Mouse (Mus musculus) thymus, adult 2 months (tissue): Measurements from ENCODE around the gene C2cd3.

Experiments
- CTCF ChIP-seq: fragments of 200-500 bp; IDR thresholded peaks from 2 replicates; pipeline ENCODE4 v1.5.1; 2012; ENCODE audit warnings: mild to moderate bottlenecking, control low read depth, low read length, moderate library complexity, borderline replicate concordance; ENCODE audit not compliant: control insufficient read depth, poor library complexity, insufficient read depth; ENCODE audit errors: extremely low read depth
- POLR2A ChIP-seq: fragments of 200-500 bp; IDR thresholded peaks from 2 replicates; pipeline ENCODE4 v1.6.1; 2012; ENCODE audit warnings: mild to moderate bottlenecking, low read length, control low read depth, moderate library complexity; ENCODE audit not compliant: control insufficient read depth, poor library complexity, insufficient read depth; ENCODE audit errors: extremely low read depth

DNA sequence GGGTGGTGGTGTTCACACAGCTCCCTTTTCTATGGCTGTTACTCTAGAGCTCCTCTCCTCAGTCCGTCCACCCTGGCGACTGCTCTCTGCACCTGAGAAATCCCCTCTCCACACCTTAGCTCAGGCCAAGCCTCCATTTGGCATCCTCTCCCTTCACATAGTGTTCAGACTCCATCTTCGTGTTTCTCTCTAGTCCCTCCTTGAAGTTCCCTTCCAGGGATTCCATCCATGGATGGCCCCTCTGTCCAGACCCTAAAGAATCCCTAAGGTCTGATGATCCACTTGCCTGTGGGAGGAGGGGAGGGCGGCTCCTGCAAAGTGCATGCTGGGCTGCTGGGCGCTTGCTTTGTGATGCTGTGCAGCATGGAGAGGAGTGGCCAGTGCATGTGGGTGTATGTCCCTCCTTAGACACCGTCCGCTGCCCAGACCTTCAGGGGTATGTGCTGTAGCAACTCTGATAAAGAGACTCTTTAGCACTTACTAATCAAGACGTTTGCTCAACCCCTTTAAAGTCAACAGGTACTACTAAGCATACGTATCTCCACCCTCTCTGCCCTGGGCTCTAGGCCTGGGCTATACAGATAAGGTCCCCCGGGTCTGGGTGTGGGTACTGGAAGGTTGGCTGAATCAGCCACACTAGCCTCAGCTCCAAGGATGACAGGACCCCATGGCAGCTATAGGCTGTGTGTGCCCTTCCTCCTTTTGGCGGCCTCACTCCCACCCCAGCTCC lies 94.9 kb downstream of the C2cd3 start:
- TF ChIP-seq CTCF, result no peak
- TF ChIP-seq POLR2A, result no peak
